8 mouse cellular contexts compared by ENCODE assay signal in genomic region chr1:156204656-156205131, GRCm38 (mm10). TPM values are rescaled to one million over a fixed set of nuclear protein-coding genes. Genes with fewer than 3 reads are reported as not detected.
DNase-seq lines count a peak whose midpoint lies in the region; ATAC-seq lines count a peak whose summit lies in the region.

Gene Fam163a, minus strand, starts transcription at chr1:156205026.

- intact Hi-C loops in heart, postnatal 36 days (cut with DNase I), result no loop called here

- WGBS in heart, embryonic 14.5 days, result under 1% methylated on average over 44 of the region's 44 CpGs

- peaks cover 8 to 13% of the 10 kb centered on the region in 2 experiments for H3K4me1 ChIP-seq in heart, embryonic 14.5 days (ENCODE audit: control insufficient read depth in 2 of 2, insufficient read depth in 2 of 2, low read length in 2 of 2)

- peak within 1 kb of the TSS; percentile 54 to 57 for H3K4me3 ChIP-seq in heart, embryonic 14.5 days (ENCODE audit: control insufficient read depth in 1 of 2, insufficient read depth in 1 of 2, low read depth in 1 of 2, low read length in 2 of 2)

- DNase-seq in heart, postnatal 36 days, result no peak
- DNase-seq in adrenal gland, postnatal 14 days, result peak; percentile 44
- DNase-seq in kidney, postnatal 4 days, result peak; percentile 42 to 54
- DNase-seq in neural tube, embryonic 10.5 days (ENCODE audit: extremely low spot score, low spot score), result peak; percentile 61
- DNase-seq in cerebellum, adult 11 months, result no peak
- no peak for DNase-seq in spleen, adult 18-20 months

- H3K9me3 ChIP-seq in heart, embryonic 14.5 days (ENCODE audit: control insufficient read depth, low read length), result no peaks in the 10 kb centered on the region

- peak; percentile 59; the same call in 1 of the 2 replicates for ATAC-seq in heart, embryonic 14.5 days (ENCODE audit: insufficient number of reproducible peaks, insufficient read depth, low FRiP score, low read depth)
- peak; percentile 40; the same call in 1 of the 2 replicates for ATAC-seq in granulocyte monocyte progenitor cell, adult 5-6 weeks (replicated peaks; ENCODE audit: poor library complexity, severe bottlenecking)

- H3K36me3 ChIP-seq in heart, embryonic 14.5 days (ENCODE audit: control insufficient read depth, insufficient read depth, low read length), result no peaks in the 10 kb centered on the region

- H3K27me3 ChIP-seq in heart, embryonic 14.5 days (ENCODE audit: control insufficient read depth, insufficient read depth, low read length), result peaks cover 45% of the 10 kb centered on the region

- H3K9ac ChIP-seq in heart, embryonic 14.5 days (ENCODE audit: low read length), result peak within 1 kb of the TSS; percentile 55

- H3K4me2 ChIP-seq in heart, embryonic 14.5 days (ENCODE audit: low read length), result peak within 1 kb of the TSS; percentile 94

- H3K27ac ChIP-seq in heart, embryonic 14.5 days (replicated peaks in 1 of 2; ENCODE audit: control insufficient read depth in 1 of 2, insufficient read depth in 1 of 2, low read depth in 2 of 2, low read length in 2 of 2), result no peak within 1 kb of the TSS

RNA-seq across cellular contexts. Expression of gene Fam163a, which starts in this region (rescaled TPM):
- polyA plus RNA-seq in heart, embryonic 14.5 days (2014; fragmentation: Nextera tagmentation; extraction: Ambion mirVana), result 2.4 and 2.6 TPM in 2 replicates
- under 1 TPM in 1 of 2 experiments, not detected in 1; 0.08 TPM for total RNA-seq in heart, postnatal 36 days (2021)
- total RNA-seq in adrenal gland, postnatal 14 days (2021), result 11.0 and 12.2 TPM in 2 replicates
- total RNA-seq in granulocyte monocyte progenitor cell, adult 5-6 weeks (2014; fragmentation: Nextera tagmentation), result not detected in 2 replicates
- not detected in 2 replicates for total RNA-seq in granulocyte monocyte progenitor cell, adult 5-6 weeks (2017)

Comparison
In these comparisons a context has a peak if more than half of its experiments do, and no peak if none do; other contexts are left out.
1. RNA of gene Fam163a (total RNA-seq): 11.0 to 12.2 TPM in adrenal gland, postnatal 14 days; 0.08 TPM in heart, postnatal 36 days and not detected in granulocyte monocyte progenitor cell, adult 5-6 weeks; every median in the first group is over 10 times any median in the second.
2. Peak in ATAC-seq in granulocyte monocyte progenitor cell, adult 5-6 weeks; RNA of the gene not detected or under 1 TPM.
3. DNase-seq: peak in adrenal gland, postnatal 14 days (single experiment), kidney, postnatal 4 days (2 of 2) and neural tube, embryonic 10.5 days (single experiment); none in heart, postnatal 36 days (0 of 2), cerebellum, adult 11 months (single experiment) and spleen, adult 18-20 months (0 of 2).